Comparison of ENCODE assay signal across 19 mouse cellular contexts in genomic region chr11:78641088-78641487, GRCm38 (mm10).
"Had no signal": no experiment of that assay in that cellular context is flagged by ENCODE, and none has a peak within 500 bp of the region (broad histone marks: within the 10 kb centered on the region; RNA-seq: fewer than 3 reads in every experiment).

No protein-coding gene starts in this region.

- H3K27ac ChIP-seq: kidney, embryonic 15.5 days; limb, embryonic 12.5 days; limb, embryonic 15.5 days; liver, embryonic 14.5 days; macrophage; midbrain, embryonic 12.5 days; neural tube, embryonic 12.5 days; neural tube, embryonic 15.5 days had no signal

- DNase-seq: kidney, adult 8-10 months; kidney, postnatal 10 days; kidney, postnatal 36 days; left cerebral cortex, postnatal 4 days; liver, postnatal 0 days; lung, embryonic 14.5 days; thymus, adult 2 months; thymus, postnatal 14 days; thymus, postnatal 4 days had no signal

- ATAC-seq: liver, postnatal 0 days; lung, postnatal 0 days; midbrain, embryonic 15.5 days had no signal

- H3K4me3 ChIP-seq: kidney, embryonic 15.5 days; limb, embryonic 12.5 days; limb, embryonic 15.5 days; midbrain, embryonic 12.5 days; midbrain, embryonic 15.5 days; neural tube, embryonic 12.5 days; neural tube, embryonic 15.5 days had no signal
